Mouse (Mus musculus): ENCODE measurements around the gene Ccdc88c.

Ccdc88c gene

GRCm38 (mm10) chr12:101028954-101029731, at the start of gene Ccdc88c:
Gene Ccdc88c, minus strand, starts transcription at chr12:101029056.
- peak; percentile 92 for DNase-seq (ENCODE audit: low spot score)

GRCm38 (mm10) chr12:101077955-101078354, 49.1 kb upstream of the Ccdc88c start:
- DNase-seq (ENCODE audit: low spot score): no peak

- DNase-seq (ENCODE audit: low spot score): no peak
Observed at GRCm38 (mm10) chr12:101075433-101075832, 46.6 kb upstream of the Ccdc88c start.

- DNase-seq (ENCODE audit: low spot score): no peak
Observed at GRCm38 (mm10) chr12:101074821-101075429, 46.1 kb upstream of the Ccdc88c start.

- no peak for DNase-seq (ENCODE audit: low spot score)
Observed at GRCm38 (mm10) chr12:101069813-101070212, 41.0 kb upstream of the Ccdc88c start.

GRCm38 (mm10) chr12:101066329-101066728, 37.5 kb upstream of the Ccdc88c start:
- no peak for DNase-seq (ENCODE audit: low spot score)

GRCm38 (mm10) chr12:101039956-101040355, 11.1 kb upstream of the Ccdc88c start:
- DNase-seq (ENCODE audit: low spot score): no peak

- DNase-seq (ENCODE audit: low spot score): peak; percentile 44
Observed at GRCm38 (mm10) chr12:101028247-101028953, 456 bp downstream of the Ccdc88c start.

GRCm38 (mm10) chr12:101027451-101028246, 1.2 kb downstream of the Ccdc88c start:
- DNase-seq (ENCODE audit: low spot score): peak; percentile 51

- DNase-seq (ENCODE audit: low spot score): peak; percentile 55
Observed at GRCm38 (mm10) chr12:101026946-101027345, 1.9 kb downstream of the Ccdc88c start.

GRCm38 (mm10) chr12:101026518-101026917, 2.3 kb downstream of the Ccdc88c start:
- no peak for DNase-seq (ENCODE audit: low spot score)

GRCm38 (mm10) chr12:101026025-101026424, 2.8 kb downstream of the Ccdc88c start:
- DNase-seq (ENCODE audit: low spot score): no peak

- DNase-seq (ENCODE audit: low spot score): peak; percentile 24
Observed at GRCm38 (mm10) chr12:101025379-101025778, 3.5 kb downstream of the Ccdc88c start.

- no peak for DNase-seq (ENCODE audit: low spot score)
Observed at GRCm38 (mm10) chr12:101024824-101025223, 4.0 kb downstream of the Ccdc88c start.

GRCm38 (mm10) chr12:101023143-101023542, 5.7 kb downstream of the Ccdc88c start:
- no peak for DNase-seq (ENCODE audit: low spot score)

GRCm38 (mm10) chr12:101022353-101022752, 6.5 kb downstream of the Ccdc88c start:
- DNase-seq (ENCODE audit: low spot score): no peak

GRCm38 (mm10) chr12:101021484-101022226, 7.2 kb downstream of the Ccdc88c start:
- no peak for DNase-seq (ENCODE audit: low spot score)

GRCm38 (mm10) chr12:101020210-101021015, 8.4 kb downstream of the Ccdc88c start:
- DNase-seq (ENCODE audit: low spot score): no peak

- DNase-seq (ENCODE audit: low spot score): no peak
Observed at GRCm38 (mm10) chr12:101019443-101019842, 9.4 kb downstream of the Ccdc88c start.

GRCm38 (mm10) chr12:101019031-101019430, 9.8 kb downstream of the Ccdc88c start:
- DNase-seq (ENCODE audit: low spot score): no peak
